Mouse (Mus musculus) liver, postnatal 0 days (tissue): ENCODE measurements around the gene Alkbh7.

Experiments used
- CTCF ChIP-seq: sonication (generic); IDR thresholded peaks from 2 replicates; pipeline ENCODE4 v1.5.1; 2016; ENCODE audit warnings: antibody characterized with exemption, low read depth
- EP300 ChIP-seq: IDR thresholded peaks from 2 replicates; pipeline ENCODE4 v1.6.1; 2016; ENCODE audit warnings: antibody characterized with exemption, low read depth, mild to moderate bottlenecking

GRCm38 (mm10) chr17:57020960-57021359 lies 23.8 kb downstream of the Alkbh7 start:
- TF ChIP-seq CTCF (no peak), EP300 (peak; percentile 76)
